Mouse (Mus musculus): ENCODE measurements around the gene Nap1l1.
"Not testable (repeated sequence)": the region's sequence is repeated elsewhere in the genome, so short reads cannot be mapped to it uniquely, and the experiment has no call there.

Gene Nap1l1

GRCm38 (mm10) chr10:111482654-111483053, 9.6 kb downstream of the Nap1l1 start:
- DNase-seq: no peak

GRCm38 (mm10) chr10:111484079-111484478, 11.1 kb downstream of the Nap1l1 start:
- DNase-seq: no peak

- DNase-seq: no peak
Observed at GRCm38 (mm10) chr10:111488793-111489192, 15.8 kb downstream of the Nap1l1 start.

- not testable (repeated sequence) for DNase-seq
Observed at GRCm38 (mm10) chr10:111490079-111490478, 17.1 kb downstream of the Nap1l1 start.

- no peak for DNase-seq
Observed at GRCm38 (mm10) chr10:111495888-111496287, 22.9 kb downstream of the Nap1l1 start.

GRCm38 (mm10) chr10:111499892-111500291, 26.9 kb downstream of the Nap1l1 start:
- no peak for DNase-seq

GRCm38 (mm10) chr10:111503071-111503470, 30.0 kb downstream of the Nap1l1 start:
- DNase-seq: peak; percentile 45 to 56

GRCm38 (mm10) chr10:111503716-111504115, 30.7 kb downstream of the Nap1l1 start:
- no peak for DNase-seq

- no peak for DNase-seq
Observed at GRCm38 (mm10) chr10:111504606-111505005, 31.6 kb downstream of the Nap1l1 start.

GRCm38 (mm10) chr10:111505406-111505805, 32.4 kb downstream of the Nap1l1 start:
- no peak for DNase-seq

GRCm38 (mm10) chr10:111506101-111506925, 33.3 kb downstream of the Nap1l1 start, which contains the start of gene Phlda1:
TSS of gene Phlda1 (plus strand) at chr10:111506286.
- DNase-seq: peak; percentile 91 to 93

- peak in 1 of 2 experiments; percentile 42 for DNase-seq
Observed at GRCm38 (mm10) chr10:111506926-111507459, 34.0 kb downstream of the Nap1l1 start.

- DNase-seq: peak; percentile 75 to 78
Observed at GRCm38 (mm10) chr10:111507460-111508211, 34.6 kb downstream of the Nap1l1 start.

GRCm38 (mm10) chr10:111508324-111509080, 35.5 kb downstream of the Nap1l1 start:
- no peak for DNase-seq

- DNase-seq: no peak
Observed at GRCm38 (mm10) chr10:111509103-111509784, 36.2 kb downstream of the Nap1l1 start.

GRCm38 (mm10) chr10:111509981-111510380, 37.0 kb downstream of the Nap1l1 start:
- DNase-seq: no peak

- DNase-seq: no peak
Observed at GRCm38 (mm10) chr10:111510798-111511197, 37.8 kb downstream of the Nap1l1 start.

- DNase-seq: no peak
Observed at GRCm38 (mm10) chr10:111512036-111512568, 39.1 kb downstream of the Nap1l1 start.

- no peak for DNase-seq
Observed at GRCm38 (mm10) chr10:111514282-111514885, 41.4 kb downstream of the Nap1l1 start.

GRCm38 (mm10) chr10:111515071-111516010, 42.3 kb downstream of the Nap1l1 start:
- no peak for DNase-seq

Measured in thymus, adult 18-20 months (tissue).